Mouse (Mus musculus) ES-Bruce4 (cell line): ENCODE measurements around the gene Pisd.

Experiments used
- CTCF ChIP-seq: IDR thresholded peaks from one replicate; pipeline ENCODE4 v1.8.1; 2011; ENCODE audit warnings: low read depth, low read length
- POLR2A ChIP-seq: IDR thresholded peaks from one replicate; pipeline ENCODE4 v1.8.1; 2011; ENCODE audit warnings: low read length; ENCODE audit not compliant: insufficient read depth

- TF ChIP-seq CTCF (no peak), POLR2A (no peak)
These were observed 79.1 kb downstream of the Pisd start for GRCm38 (mm10) chr5:32706226-32706780.
